Mouse (Mus musculus): ENCODE measurements at regions not wholly inside any gene's neighbourhood (a gene's known extent, or its start where the extent isn't known, plus 50 kb on each side); places are given as distances from the start of the nearest gene placed in this dataset.

DNA sequence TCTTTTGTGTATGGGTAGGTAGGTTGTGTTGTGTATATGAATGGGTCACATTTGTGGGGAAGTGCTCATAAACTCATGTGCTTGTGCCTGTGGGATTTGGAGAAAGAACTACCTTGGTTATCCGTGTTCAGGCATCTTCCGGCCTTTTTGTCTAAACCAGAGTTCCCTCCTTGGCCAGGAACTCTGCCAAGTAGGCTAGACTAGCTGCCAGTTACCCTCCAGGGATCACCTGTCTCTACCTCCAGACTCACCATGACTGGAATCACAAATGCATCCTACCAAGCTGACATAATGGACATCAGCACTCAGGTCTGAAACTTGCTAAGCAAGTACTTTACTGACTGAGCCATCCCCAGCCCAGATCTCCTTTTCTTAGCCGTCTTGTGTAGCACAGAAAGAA, 97.6 kb upstream of the Nrp1 start:
- DNase-seq (ENCODE audit: low read depth, low spot score), result no peak
- Histone ChIP-seq H3K36me3 (ENCODE audit: control insufficient read depth, insufficient read depth, low read length, poor library complexity, severe bottlenecking) (no peaks in the 10 kb centered on the region), H3K4me1 (ENCODE audit: control insufficient read depth in 2 of 2, insufficient read depth in 2 of 2, low read length in 2 of 2, poor library complexity in 1 of 2) (no peaks in the 10 kb centered on the region), H3K4me3 (ENCODE audit: insufficient read depth in 1 of 2, low read depth in 1 of 2, low read length in 2 of 2, poor library complexity in 1 of 2, severe bottlenecking in 1 of 2) (no peak overlapping the region), H3K9me3 (ENCODE audit: control insufficient read depth, insufficient read depth, low read depth, low read length) (no peaks in the 10 kb centered on the region), H3K9ac (ENCODE audit: insufficient read depth, low read depth, low read length, poor library complexity, severe bottlenecking) (no peak overlapping the region), H3K27ac (ENCODE audit: insufficient read depth, low read depth, low read length, poor library complexity, severe bottlenecking) (no peak overlapping the region)
- in situ Hi-C loops (cut with MboI; ENCODE audit: low sequenced_read_pairs in 2 of 2, unreplicated experiment in 2 of 2), result no loop called here
- no peak for TF ChIP-seq ZC3H11A (IDR thresholded peaks at IDR 0.05; ENCODE audit: borderline replicate concordance, low read depth, low read length)
- TF ChIP-seq HCFC1 (IDR thresholded peaks at IDR 0.05; ENCODE audit: borderline replicate concordance, insufficient read depth, low read length), result no peak
- TF ChIP-seq ZNF384 (IDR thresholded peaks at IDR 0.05; ENCODE audit: low read depth, low read length), result no peak
- TF ChIP-seq CHD2 (IDR thresholded peaks at IDR 0.05; ENCODE audit: low read depth, low read length), result no peak
- no peak for TF ChIP-seq MAFK (IDR thresholded peaks at IDR 0.05; ENCODE audit: insufficient read depth, low read depth, low read length)

DNA sequence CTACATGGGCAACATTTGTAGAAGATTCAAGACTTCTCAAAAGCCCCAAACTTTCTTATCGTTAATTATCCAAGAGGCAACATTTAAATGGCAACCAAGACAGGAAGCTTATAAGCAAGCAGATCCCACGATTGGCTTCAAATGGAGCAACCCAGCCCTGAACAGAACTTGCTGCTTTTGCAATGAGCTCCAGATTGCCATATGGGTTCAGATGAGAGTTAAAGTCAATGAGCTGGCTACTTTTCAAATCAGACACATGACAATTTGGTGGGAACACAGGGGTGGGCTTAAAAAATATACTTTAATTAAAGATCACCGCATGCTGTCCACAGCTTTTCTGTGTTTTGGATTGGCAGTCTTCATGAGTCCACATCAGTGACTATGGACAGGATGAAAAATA, 97.0 kb upstream of the Nrp1 start:
- H3K4me3 ChIP-seq (ENCODE audit: insufficient read depth in 1 of 2, low read depth in 1 of 2, low read length in 2 of 2, poor library complexity in 1 of 2, severe bottlenecking in 1 of 2), result no peak overlapping the region
- in situ Hi-C loops (cut with MboI; ENCODE audit: low sequenced_read_pairs in 2 of 2, unreplicated experiment in 2 of 2), result no loop called here
- H3K9ac ChIP-seq (ENCODE audit: insufficient read depth, low read depth, low read length, poor library complexity, severe bottlenecking), result no peak overlapping the region
- H3K36me3 ChIP-seq (ENCODE audit: control insufficient read depth, insufficient read depth, low read length, poor library complexity, severe bottlenecking), result no peaks in the 10 kb centered on the region
- TF ChIP-seq HCFC1 (IDR thresholded peaks at IDR 0.05; ENCODE audit: borderline replicate concordance, insufficient read depth, low read length) (no peak), ZC3H11A (IDR thresholded peaks at IDR 0.05; ENCODE audit: borderline replicate concordance, low read depth, low read length) (no peak), MAFK (IDR thresholded peaks at IDR 0.05; ENCODE audit: insufficient read depth, low read depth, low read length) (no peak), CHD2 (IDR thresholded peaks at IDR 0.05; ENCODE audit: low read depth, low read length) (no peak), ZNF384 (IDR thresholded peaks at IDR 0.05; ENCODE audit: low read depth, low read length) (no peak)
- H3K27ac ChIP-seq (ENCODE audit: insufficient read depth, low read depth, low read length, poor library complexity, severe bottlenecking), result no peak overlapping the region
- H3K4me1 ChIP-seq (ENCODE audit: control insufficient read depth in 2 of 2, insufficient read depth in 2 of 2, low read length in 2 of 2, poor library complexity in 1 of 2), result no peaks in the 10 kb centered on the region
- no peak for DNase-seq (ENCODE audit: low read depth, low spot score)
- H3K9me3 ChIP-seq (ENCODE audit: control insufficient read depth, insufficient read depth, low read depth, low read length), result no peaks in the 10 kb centered on the region

DNA sequence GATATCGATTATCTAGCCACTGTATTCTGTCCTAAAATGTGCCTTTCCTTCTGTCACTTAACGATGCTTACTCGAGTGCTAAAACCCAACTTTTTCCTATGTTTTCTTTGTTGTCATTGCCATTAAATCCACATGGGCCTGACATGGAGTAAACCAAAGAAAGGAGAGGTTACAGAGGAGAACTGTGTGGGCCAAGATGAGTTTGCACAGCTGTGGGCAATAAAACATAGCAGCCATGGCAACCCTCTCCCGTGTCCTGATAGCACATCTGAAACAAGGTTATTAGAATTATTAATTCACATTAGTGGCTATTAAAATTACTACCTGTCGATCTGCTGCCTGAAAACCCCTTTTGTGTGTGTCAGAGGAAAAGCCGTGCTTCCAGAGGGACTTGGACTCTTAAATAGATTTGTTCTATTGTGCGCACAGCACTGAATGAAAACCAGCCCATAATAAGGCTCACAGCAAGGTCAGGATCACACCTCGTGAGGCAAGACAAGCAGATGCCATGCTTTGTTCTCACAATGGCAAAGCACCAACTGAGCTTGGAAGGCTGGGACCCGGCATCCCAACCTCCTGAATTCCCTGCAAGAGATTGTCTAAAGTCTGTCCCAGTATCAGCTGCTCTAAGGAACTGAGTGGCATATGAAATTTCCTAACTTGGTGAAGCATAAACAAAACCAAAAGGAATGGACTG, 95.0 kb upstream of the Nrp1 start:
- H3K9ac ChIP-seq (ENCODE audit: insufficient read depth, low read depth, low read length, poor library complexity, severe bottlenecking), result no peak overlapping the region
- no peaks in the 10 kb centered on the region for H3K4me1 ChIP-seq (ENCODE audit: control insufficient read depth in 2 of 2, insufficient read depth in 2 of 2, low read length in 2 of 2, poor library complexity in 1 of 2)
- no peaks in the 10 kb centered on the region for H3K9me3 ChIP-seq (ENCODE audit: control insufficient read depth, insufficient read depth, low read depth, low read length)
- no peak for DNase-seq (ENCODE audit: low read depth, low spot score)
- TF ChIP-seq ZC3H11A (IDR thresholded peaks at IDR 0.05; ENCODE audit: borderline replicate concordance, low read depth, low read length) (no peak), HCFC1 (IDR thresholded peaks at IDR 0.05; ENCODE audit: borderline replicate concordance, insufficient read depth, low read length) (no peak), MAFK (IDR thresholded peaks at IDR 0.05; ENCODE audit: insufficient read depth, low read depth, low read length) (no peak), ZNF384 (IDR thresholded peaks at IDR 0.05; ENCODE audit: low read depth, low read length) (no peak), CHD2 (IDR thresholded peaks at IDR 0.05; ENCODE audit: low read depth, low read length) (no peak)
- in situ Hi-C loops (cut with MboI; ENCODE audit: low sequenced_read_pairs in 2 of 2, unreplicated experiment in 2 of 2), result no loop called here
- H3K36me3 ChIP-seq (ENCODE audit: control insufficient read depth, insufficient read depth, low read length, poor library complexity, severe bottlenecking), result no peaks in the 10 kb centered on the region
- H3K4me3 ChIP-seq (ENCODE audit: insufficient read depth in 1 of 2, low read depth in 1 of 2, low read length in 2 of 2, poor library complexity in 1 of 2, severe bottlenecking in 1 of 2), result no peak overlapping the region
- no peak overlapping the region for H3K27ac ChIP-seq (ENCODE audit: insufficient read depth, low read depth, low read length, poor library complexity, severe bottlenecking)

DNA sequence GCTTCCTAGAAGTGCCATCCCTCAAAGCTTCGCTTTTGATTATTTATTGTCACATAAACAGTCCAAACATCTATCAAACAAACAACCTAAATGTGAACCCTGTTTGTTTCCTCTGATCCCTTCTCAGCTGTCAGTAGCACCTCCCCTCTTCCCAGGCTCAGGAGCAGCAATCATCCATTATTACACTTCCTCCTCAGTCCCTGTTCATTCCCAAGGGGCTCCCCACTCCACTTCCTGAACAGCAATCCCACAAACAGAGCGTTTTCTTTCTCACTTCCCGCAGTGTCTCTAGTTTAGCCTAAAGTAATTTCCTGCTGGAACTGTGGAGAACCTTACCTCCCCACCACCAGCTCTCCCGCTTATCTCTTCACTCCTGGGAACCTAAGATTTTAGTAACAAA, 91.1 kb upstream of the Nrp1 start:
- DNase-seq (ENCODE audit: low read depth, low spot score), result no peak
- Histone ChIP-seq H3K36me3 (ENCODE audit: control insufficient read depth, insufficient read depth, low read length, poor library complexity, severe bottlenecking) (no peaks in the 10 kb centered on the region), H3K27ac (ENCODE audit: insufficient read depth, low read depth, low read length, poor library complexity, severe bottlenecking) (no peak overlapping the region), H3K9ac (ENCODE audit: insufficient read depth, low read depth, low read length, poor library complexity, severe bottlenecking) (no peak overlapping the region), H3K4me1 (ENCODE audit: control insufficient read depth in 2 of 2, insufficient read depth in 2 of 2, low read length in 2 of 2, poor library complexity in 1 of 2) (no peaks in the 10 kb centered on the region), H3K4me3 (ENCODE audit: insufficient read depth in 1 of 2, low read depth in 1 of 2, low read length in 2 of 2, poor library complexity in 1 of 2, severe bottlenecking in 1 of 2) (no peak overlapping the region), H3K9me3 (ENCODE audit: control insufficient read depth, insufficient read depth, low read depth, low read length) (no peaks in the 10 kb centered on the region)
- TF ChIP-seq CHD2 (IDR thresholded peaks at IDR 0.05; ENCODE audit: low read depth, low read length) (no peak), ZNF384 (IDR thresholded peaks at IDR 0.05; ENCODE audit: low read depth, low read length) (no peak), HCFC1 (IDR thresholded peaks at IDR 0.05; ENCODE audit: borderline replicate concordance, insufficient read depth, low read length) (no peak), MAFK (IDR thresholded peaks at IDR 0.05; ENCODE audit: insufficient read depth, low read depth, low read length) (no peak), ZC3H11A (IDR thresholded peaks at IDR 0.05; ENCODE audit: borderline replicate concordance, low read depth, low read length) (no peak)
- in situ Hi-C loops (cut with MboI; ENCODE audit: low sequenced_read_pairs in 2 of 2, unreplicated experiment in 2 of 2), result no loop called here

All from ES-E14 (cell line).